Mouse (Mus musculus) monocyte, adult 59 days (primary cell): ENCODE results near the gene Thnsl2. TPM values are rescaled to one million over a fixed set of nuclear protein-coding genes. Genes with fewer than 3 reads are reported as not detected.

Experiments used
- total RNA-seq, 2 experiments: library from RNA; stranded (reverse); gene quantifications; one replicate each; pipeline ENCODE4 v1.2.4; 2023

Thnsl2 gene
- total RNA-seq, result 1 to 10 TPM in 1 of 2 experiments, under 1 TPM in 1; 0.58 to 2.3 TPM

GRCm38 (mm10) chr6:71143894-71144455 lies at the start of gene Thnsl2:
Gene Thnsl2, minus strand, starts transcription at chr6:71144439.

Other genes starting within 250 kb of the Thnsl2 start
- gene Tex37, start 225.5 kb downstream of the Thnsl2 start, total RNA-seq, result not detected
- not detected for gene Foxi3, start 187.9 kb downstream of the Thnsl2 start, total RNA-seq
- not detected for gene Fabp1, start 55.4 kb upstream of the Thnsl2 start, total RNA-seq
- gene Krcc1, start 127.2 kb upstream of the Thnsl2 start, total RNA-seq, result 10 to 100 TPM; 35.6 to 37.8 TPM
- not detected for gene Smyd1, start 177.8 kb upstream of the Thnsl2 start, total RNA-seq
- under 1 TPM; 0.66 to 0.70 TPM for gene Cd8b1, start 178.3 kb upstream of the Thnsl2 start, total RNA-seq
- 1 to 10 TPM; 1.8 to 1.9 TPM for gene Cd8a, start 229.0 kb upstream of the Thnsl2 start, total RNA-seq